Mouse (Mus musculus): ENCODE data around the gene Idh2. TPM values are rescaled to one million over a fixed set of nuclear protein-coding genes. Genes with fewer than 3 reads are reported as not detected.
A peak's percentile ranks its signal among the peaks of the same experiment; 100 is the strongest.

Idh2 gene
- 178 and 182 TPM in 2 replicates for polyA plus RNA-seq (2011; ENCODE audit: insufficient read depth, insufficient read length, low read depth, missing spikeins)

DNA sequence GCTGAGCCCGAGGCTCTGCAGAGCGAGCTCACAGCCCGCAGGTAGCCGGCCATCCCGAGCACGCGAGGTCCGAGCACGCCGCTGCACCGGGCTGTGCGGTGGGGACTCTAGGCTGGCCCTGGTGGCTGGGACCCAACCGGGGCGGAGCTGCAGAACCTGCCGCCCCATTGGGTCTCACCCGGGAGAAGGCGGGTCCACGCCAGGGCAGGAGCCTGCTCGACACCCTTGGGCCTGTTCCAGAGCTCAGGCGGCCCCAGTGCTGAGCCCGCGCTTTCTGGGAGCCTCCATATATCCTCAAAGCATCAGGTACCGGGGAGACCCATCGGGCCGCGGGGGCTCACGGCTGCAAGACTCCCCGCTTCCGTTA is at the start of gene Idh2:
TSS of gene Idh2 (minus strand) at position 169 of the 367 bp plus-strand sequence.
- no peaks in the 10 kb centered on the region for H3K9me3 ChIP-seq (replicated peaks; ENCODE audit: control insufficient read depth, insufficient read depth, low read length, poor library complexity, severe bottlenecking)
- H3K4me1 ChIP-seq (ENCODE audit: control insufficient read depth, insufficient read depth, low read length): peaks cover 2% of the 10 kb centered on the region

DNA sequence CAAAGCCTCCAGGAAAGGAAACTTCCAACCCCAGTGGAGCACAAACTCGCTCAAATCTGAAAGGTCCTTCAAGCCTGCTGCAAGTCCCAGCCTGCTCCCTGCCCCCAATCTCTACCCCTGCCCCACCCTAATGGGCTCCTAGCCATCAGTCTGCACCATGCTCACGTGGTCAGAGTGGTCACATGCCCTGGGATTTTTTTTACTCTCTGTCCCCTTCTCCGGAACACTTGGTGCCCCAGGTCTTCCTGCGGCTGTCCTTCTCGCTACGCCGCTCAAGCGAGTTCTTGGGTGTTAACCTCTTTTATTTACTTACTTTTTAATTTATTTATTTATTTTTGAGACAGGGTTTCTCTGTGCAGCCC is 45.7 kb upstream of the Idh2 start:
- TF ChIP-seq POLR2A (IDR thresholded peaks at IDR 0.05; ENCODE audit: insufficient read depth, low read length) (no peak), EP300 (IDR thresholded peaks at IDR 0.05; ENCODE audit: insufficient read depth, low read depth, low read length) (no peak), CTCF (IDR thresholded peaks at IDR 0.05; ENCODE audit: low read depth, low read length) (no peak)
- Histone ChIP-seq H3K4me3 (ENCODE audit: low read depth, low read length) (no peak overlapping the region), H3K9ac (ENCODE audit: low read depth, poor library complexity, severe bottlenecking) (no peak overlapping the region), H3K9me3 (replicated peaks; ENCODE audit: control insufficient read depth, insufficient read depth, low read length, poor library complexity, severe bottlenecking) (no peaks in the 10 kb centered on the region), H3K27ac (ENCODE audit: insufficient read depth, low read length) (no peak overlapping the region), H3K36me3 (ENCODE audit: control insufficient read depth, insufficient read depth, low read length, poor library complexity, severe bottlenecking) (no peaks in the 10 kb centered on the region), H3K27me3 (ENCODE audit: control insufficient read depth, insufficient read depth, low read length, poor library complexity, severe bottlenecking) (no peaks in the 10 kb centered on the region), H3K4me1 (ENCODE audit: control insufficient read depth, insufficient read depth, low read length) (peaks cover 4% of the 10 kb centered on the region)

More for the DNA sequence above, at the start of gene Idh2:
- TF ChIP-seq POLR2A (IDR thresholded peaks at IDR 0.05; ENCODE audit: insufficient read depth, low read length) (peak; percentile 73), CTCF (IDR thresholded peaks at IDR 0.05; ENCODE audit: low read depth, low read length) (no peak)
- Histone ChIP-seq H3K27ac (ENCODE audit: insufficient read depth, low read length) (peak within 1 kb of the TSS; percentile 74), H3K9ac (ENCODE audit: low read depth, poor library complexity, severe bottlenecking) (peak within 1 kb of the TSS; percentile 85), H3K4me3 (ENCODE audit: low read depth, low read length) (peak within 1 kb of the TSS; percentile 89), H3K36me3 (ENCODE audit: control insufficient read depth, insufficient read depth, low read length, poor library complexity, severe bottlenecking) (peaks cover 2% of the 10 kb centered on the region; the same call in 1 of the 2 replicates), H3K27me3 (ENCODE audit: control insufficient read depth, insufficient read depth, low read length, poor library complexity, severe bottlenecking) (no peaks in the 10 kb centered on the region)

DNA sequence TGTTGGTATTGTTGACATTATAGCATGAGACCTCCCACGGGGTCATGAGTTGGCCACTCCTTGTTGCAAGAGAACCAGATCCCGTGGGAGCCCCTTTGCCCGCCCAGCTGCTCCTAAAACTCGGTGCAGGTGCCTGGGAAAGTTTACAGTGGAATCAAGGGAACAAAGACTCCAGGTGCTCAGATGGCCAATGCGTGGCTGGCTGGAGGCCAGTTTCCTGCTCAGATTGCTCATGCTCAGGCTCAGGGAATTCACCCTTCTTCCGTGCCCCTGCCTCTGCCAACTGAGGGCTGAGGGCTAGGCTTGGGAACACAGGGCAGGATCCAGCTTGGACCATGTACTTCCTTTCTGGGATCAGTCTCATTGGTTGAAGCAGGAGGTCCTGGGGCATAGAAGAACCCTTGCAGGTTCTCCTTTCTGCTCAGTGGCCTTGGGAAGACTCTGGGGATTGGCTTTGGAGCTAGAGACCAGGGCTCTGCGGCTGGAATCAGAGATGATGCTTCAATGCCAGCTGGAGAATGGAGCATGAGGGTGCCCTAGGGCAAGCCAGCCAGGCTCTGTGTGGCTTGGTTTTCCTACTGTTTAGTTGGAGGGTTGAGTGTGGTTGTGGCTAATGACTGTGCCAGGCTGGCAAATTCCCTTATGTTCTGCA is 45.2 kb upstream of the Idh2 start:
- no peak for TF ChIP-seq POLR2A (IDR thresholded peaks at IDR 0.05; ENCODE audit: insufficient read depth, low read length)
- TF ChIP-seq EP300 (IDR thresholded peaks at IDR 0.05; ENCODE audit: insufficient read depth, low read depth, low read length): no peak
- no peak for TF ChIP-seq CTCF (IDR thresholded peaks at IDR 0.05; ENCODE audit: low read depth, low read length)
- Histone ChIP-seq H3K9me3 (replicated peaks; ENCODE audit: control insufficient read depth, insufficient read depth, low read length, poor library complexity, severe bottlenecking) (no peaks in the 10 kb centered on the region), H3K9ac (ENCODE audit: low read depth, poor library complexity, severe bottlenecking) (no peak overlapping the region), H3K4me3 (ENCODE audit: low read depth, low read length) (no peak overlapping the region), H3K27ac (ENCODE audit: insufficient read depth, low read length) (no peak overlapping the region), H3K36me3 (ENCODE audit: control insufficient read depth, insufficient read depth, low read length, poor library complexity, severe bottlenecking) (no peaks in the 10 kb centered on the region), H3K27me3 (ENCODE audit: control insufficient read depth, insufficient read depth, low read length, poor library complexity, severe bottlenecking) (no peaks in the 10 kb centered on the region), H3K4me1 (ENCODE audit: control insufficient read depth, insufficient read depth, low read length) (peaks cover 4% of the 10 kb centered on the region)

DNA sequence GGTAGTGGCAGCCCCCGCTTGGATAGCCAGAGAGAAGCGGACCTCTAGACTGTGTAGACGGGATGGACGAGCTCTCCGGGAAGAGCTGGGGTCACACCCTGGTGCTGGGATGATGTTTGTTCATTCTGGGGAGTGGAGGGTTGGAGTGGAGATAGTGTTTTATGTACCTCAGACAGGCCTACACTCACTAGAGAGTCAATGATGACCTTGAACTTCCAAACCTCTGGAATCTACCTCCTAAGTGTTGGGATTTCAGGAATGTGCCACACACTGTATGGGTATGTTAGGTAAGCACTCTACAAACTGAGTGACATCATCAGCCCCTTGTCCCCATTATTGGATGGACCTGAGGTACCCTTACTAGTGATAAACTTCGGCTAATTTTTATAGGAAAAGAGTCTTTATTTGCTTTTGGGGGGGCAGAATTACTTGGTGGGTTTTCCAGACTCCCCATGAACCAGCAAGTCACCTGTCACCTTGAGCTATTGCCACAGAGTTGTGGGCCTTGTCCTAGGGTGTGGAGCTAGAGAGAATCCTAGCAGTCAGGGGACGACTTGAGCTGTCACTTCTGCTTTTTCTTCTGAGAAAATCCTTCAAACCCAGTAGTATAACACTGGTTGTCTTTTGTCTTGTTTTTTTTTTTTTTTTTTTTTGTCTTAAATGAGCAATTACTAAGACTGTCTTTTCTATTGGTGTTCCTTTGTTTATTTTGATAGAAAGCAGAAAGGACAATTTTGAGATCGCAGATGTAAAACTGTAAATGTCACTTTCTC is 43.5 kb upstream of the Idh2 start:
- no peaks in the 10 kb centered on the region for H3K27me3 ChIP-seq (ENCODE audit: control insufficient read depth, insufficient read depth, low read length, poor library complexity, severe bottlenecking)
- H3K9ac ChIP-seq (ENCODE audit: low read depth, poor library complexity, severe bottlenecking): no peak overlapping the region
- no peaks in the 10 kb centered on the region for H3K36me3 ChIP-seq (ENCODE audit: control insufficient read depth, insufficient read depth, low read length, poor library complexity, severe bottlenecking)
- H3K27ac ChIP-seq (ENCODE audit: insufficient read depth, low read length): no peak overlapping the region
- H3K4me1 ChIP-seq (ENCODE audit: control insufficient read depth, insufficient read depth, low read length): peaks cover 4% of the 10 kb centered on the region
- H3K4me3 ChIP-seq (ENCODE audit: low read depth, low read length): no peak overlapping the region
- TF ChIP-seq EP300 (IDR thresholded peaks at IDR 0.05; ENCODE audit: insufficient read depth, low read depth, low read length): no peak
- TF ChIP-seq POLR2A (IDR thresholded peaks at IDR 0.05; ENCODE audit: insufficient read depth, low read length): no peak
- TF ChIP-seq CTCF (IDR thresholded peaks at IDR 0.05; ENCODE audit: low read depth, low read length): no peak
- no peaks in the 10 kb centered on the region for H3K9me3 ChIP-seq (replicated peaks; ENCODE audit: control insufficient read depth, insufficient read depth, low read length, poor library complexity, severe bottlenecking)

DNA sequence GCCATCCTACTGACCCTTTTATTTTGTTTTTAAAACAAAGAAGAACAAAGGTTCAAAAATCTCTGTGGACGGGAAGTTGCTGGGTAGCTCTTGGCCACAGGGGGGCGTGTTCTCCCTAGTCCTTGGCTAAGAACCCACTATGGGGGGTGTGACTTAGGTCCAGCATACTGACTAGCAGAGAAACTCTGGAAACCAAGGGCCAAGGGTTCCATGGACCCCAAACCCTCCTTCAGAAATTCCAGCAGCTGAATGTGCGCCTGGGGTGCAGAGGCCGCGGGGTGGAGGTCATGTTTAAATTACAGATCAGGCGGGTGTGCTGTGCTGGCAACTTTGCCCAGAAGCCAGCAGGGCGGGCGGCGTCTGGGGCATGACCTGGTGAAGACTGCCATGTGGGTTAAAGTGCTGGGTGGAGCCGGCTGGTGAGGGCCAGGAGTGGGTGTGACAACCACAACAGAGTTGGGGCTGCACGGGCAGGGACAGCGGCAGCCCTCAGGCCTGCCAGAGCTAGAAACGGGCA is 41.6 kb upstream of the Idh2 start:
- Histone ChIP-seq H3K27ac (ENCODE audit: insufficient read depth, low read length) (no peak overlapping the region), H3K27me3 (ENCODE audit: control insufficient read depth, insufficient read depth, low read length, poor library complexity, severe bottlenecking) (no peaks in the 10 kb centered on the region), H3K4me1 (ENCODE audit: control insufficient read depth, insufficient read depth, low read length) (peaks cover 8% of the 10 kb centered on the region), H3K9ac (ENCODE audit: low read depth, poor library complexity, severe bottlenecking) (0 out of 2 replicates have a peak overlapping the region, but pooled peaks have one; percentile 25), H3K9me3 (replicated peaks; ENCODE audit: control insufficient read depth, insufficient read depth, low read length, poor library complexity, severe bottlenecking) (no peaks in the 10 kb centered on the region), H3K36me3 (ENCODE audit: control insufficient read depth, insufficient read depth, low read length, poor library complexity, severe bottlenecking) (no peaks in the 10 kb centered on the region), H3K4me3 (ENCODE audit: low read depth, low read length) (peak overlapping the region; percentile 21; the same call in 1 of the 2 replicates)
- TF ChIP-seq CTCF (IDR thresholded peaks at IDR 0.05; ENCODE audit: low read depth, low read length) (peak; percentile 87), POLR2A (IDR thresholded peaks at IDR 0.05; ENCODE audit: insufficient read depth, low read length) (no peak)

DNA sequence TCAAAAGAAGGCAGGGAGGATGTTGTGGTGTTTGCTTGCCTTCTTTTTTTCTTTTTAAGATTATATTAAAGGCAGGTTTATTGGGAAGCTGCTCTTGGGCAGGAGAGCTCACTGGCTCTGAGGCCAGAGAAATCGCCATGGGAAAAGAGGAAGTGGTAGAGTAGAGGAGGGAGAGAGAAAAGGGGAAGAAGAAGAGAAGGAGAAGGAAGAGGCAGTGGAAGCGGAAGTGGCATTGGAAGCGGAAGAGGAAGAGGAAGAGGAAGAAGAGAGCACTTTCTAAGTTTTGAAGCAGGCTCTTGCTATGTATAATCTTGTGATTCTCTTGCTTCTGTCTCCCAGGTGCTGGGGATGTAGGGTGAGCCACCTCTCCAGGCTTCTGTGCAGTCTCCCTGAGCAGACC is 39.5 kb upstream of the Idh2 start:
- H3K4me3 ChIP-seq (ENCODE audit: low read depth, low read length): no peak overlapping the region
- peaks cover 4% of the 10 kb centered on the region for H3K4me1 ChIP-seq (ENCODE audit: control insufficient read depth, insufficient read depth, low read length)
- H3K36me3 ChIP-seq (ENCODE audit: control insufficient read depth, insufficient read depth, low read length, poor library complexity, severe bottlenecking): no peaks in the 10 kb centered on the region
- no peak overlapping the region for H3K9ac ChIP-seq (ENCODE audit: low read depth, poor library complexity, severe bottlenecking)
- H3K9me3 ChIP-seq (replicated peaks; ENCODE audit: control insufficient read depth, insufficient read depth, low read length, poor library complexity, severe bottlenecking): no peaks in the 10 kb centered on the region
- H3K27ac ChIP-seq (ENCODE audit: insufficient read depth, low read length): no peak overlapping the region
- no peak for TF ChIP-seq EP300 (IDR thresholded peaks at IDR 0.05; ENCODE audit: insufficient read depth, low read depth, low read length)
- no peak for TF ChIP-seq POLR2A (IDR thresholded peaks at IDR 0.05; ENCODE audit: insufficient read depth, low read length)
- no peak for TF ChIP-seq CTCF (IDR thresholded peaks at IDR 0.05; ENCODE audit: low read depth, low read length)
- no peaks in the 10 kb centered on the region for H3K27me3 ChIP-seq (ENCODE audit: control insufficient read depth, insufficient read depth, low read length, poor library complexity, severe bottlenecking)

Measured in ES-Bruce4 (cell line).